Mouse (Mus musculus): ENCODE measurements around the gene Ctsw. TPM values are rescaled to one million over a fixed set of nuclear protein-coding genes. Genes with fewer than 3 reads are reported as not detected.
A peak's percentile ranks its signal among the peaks of the same experiment; 100 is the strongest.

The Ctsw gene
- total RNA-seq, 2 experiments from 2014 or later: 0.16 TPM; not detected in 1

DNA sequence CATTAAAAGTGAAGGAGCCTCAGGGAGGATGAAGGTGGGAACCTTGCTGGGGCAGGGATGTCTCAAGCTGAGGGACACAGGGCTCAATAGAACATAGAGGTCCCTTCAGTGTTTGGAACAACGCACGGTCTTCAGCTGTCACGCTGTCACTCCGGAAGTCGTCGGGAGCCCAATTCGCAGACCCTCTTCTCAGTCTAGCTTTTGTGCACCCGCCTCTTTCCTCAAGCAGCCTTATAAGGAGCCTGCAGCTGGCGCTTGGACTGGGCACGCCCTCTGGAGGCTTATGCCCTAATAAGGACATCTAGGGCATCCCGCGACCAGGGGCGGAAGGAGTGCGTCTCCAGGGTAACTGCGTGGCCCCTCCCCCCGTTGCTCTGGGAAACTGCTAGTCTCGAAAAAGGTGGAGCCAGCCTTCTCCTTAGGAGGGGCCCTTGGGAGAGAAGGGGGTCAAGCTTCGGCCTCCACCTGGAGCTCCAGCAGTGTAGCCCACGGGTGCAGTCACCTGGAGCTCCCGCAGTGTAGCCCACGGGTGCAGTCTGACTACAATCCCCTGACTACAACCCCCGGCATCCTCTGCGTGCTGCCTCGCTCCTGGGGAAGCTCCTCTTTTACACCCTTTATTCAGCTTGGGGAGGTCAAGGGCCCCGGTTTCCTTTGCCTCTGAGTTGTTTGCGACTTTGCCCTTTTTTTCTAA lies 20.7 kb upstream of the Ctsw start:
- peak; percentile 90 to 97 for DNase-seq (ENCODE audit: low spot score in 2 of 2)

DNA sequence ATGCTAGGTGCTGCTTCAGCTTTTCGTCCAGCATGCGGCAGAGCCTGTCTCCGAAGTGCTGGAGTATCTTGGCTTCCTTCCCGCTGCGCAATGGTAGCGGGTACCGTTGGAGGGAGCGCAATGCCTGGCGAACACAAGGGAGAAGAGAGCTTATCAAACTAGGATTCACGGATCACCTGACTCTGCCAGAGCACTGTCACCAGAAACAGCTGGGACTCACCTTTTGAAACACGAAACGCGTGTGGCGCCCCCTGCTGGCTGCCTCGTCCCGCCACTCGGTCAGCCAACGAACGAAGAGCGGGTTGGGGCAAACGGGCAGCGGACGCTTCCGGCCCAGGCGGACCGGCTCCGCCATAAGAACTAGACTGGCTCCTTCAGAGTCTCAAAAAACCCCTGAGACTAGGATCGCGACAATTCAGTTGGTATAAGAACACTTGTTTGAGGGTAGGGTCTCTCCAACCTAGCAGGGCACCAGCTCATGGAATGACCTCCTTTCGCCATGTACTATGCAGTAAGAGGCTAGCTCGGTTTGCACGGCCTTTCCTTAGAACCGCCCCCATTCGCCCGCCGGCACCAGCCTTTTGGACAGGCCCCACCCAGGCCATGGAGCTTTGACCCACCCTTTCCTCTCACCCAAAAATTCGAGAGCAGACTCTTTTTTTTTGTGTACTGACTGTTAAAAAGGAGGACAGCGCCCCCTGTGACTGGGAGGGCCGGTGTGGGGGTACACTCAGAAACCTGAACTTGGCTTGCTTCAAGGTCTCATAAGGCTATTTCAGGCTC lies 19.7 kb upstream of the Ctsw start, which contains the start of gene Mus81:
Gene Mus81 (minus strand): TSS at position 635 of the 783 bp plus-strand sequence.
- DNase-seq (ENCODE audit: low spot score in 2 of 2): peak; percentile 89 to 96

DNA sequence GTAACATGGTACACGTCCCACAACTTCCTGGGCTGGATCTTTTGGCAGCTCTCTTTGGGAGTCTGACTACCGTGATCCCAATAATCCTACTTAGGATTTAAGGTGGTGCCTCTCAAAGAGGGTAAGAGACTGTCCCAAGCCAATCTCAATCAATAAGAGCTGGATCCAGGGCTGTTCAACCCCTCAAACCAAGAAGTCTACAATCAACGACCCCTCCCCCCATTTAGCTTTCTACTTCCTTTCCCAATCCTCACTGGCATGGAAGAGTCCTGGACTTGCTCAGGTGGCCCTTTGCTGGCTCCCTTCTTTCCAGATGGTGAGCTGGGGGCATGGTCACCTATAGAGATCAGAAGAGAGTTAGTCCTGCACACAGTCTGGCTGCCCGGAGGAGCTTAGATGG lies 18.5 kb upstream of the Ctsw start:
- no peak for DNase-seq (ENCODE audit: low spot score in 2 of 2)

DNA sequence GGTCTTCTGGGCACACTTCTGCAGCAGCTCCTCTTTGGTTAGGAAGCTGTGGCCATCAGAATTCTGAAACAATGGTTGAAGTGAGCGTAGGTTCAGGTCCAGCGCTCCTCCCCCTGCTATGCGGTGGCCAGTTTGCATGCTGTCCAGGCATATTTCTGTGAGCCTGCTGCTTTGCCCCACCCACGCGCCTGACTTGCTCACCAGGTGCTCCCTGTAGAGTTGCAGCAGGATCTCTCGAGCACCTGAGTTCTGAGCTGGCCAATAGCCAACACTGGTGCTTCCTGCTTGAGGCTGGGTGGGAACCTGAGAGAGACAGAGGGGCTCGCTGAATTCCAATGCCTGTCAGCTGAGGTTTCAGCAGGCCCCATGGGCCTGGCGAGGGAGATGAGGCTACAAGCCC lies 18.0 kb upstream of the Ctsw start:
- DNase-seq (ENCODE audit: low spot score in 2 of 2): no peak

DNA sequence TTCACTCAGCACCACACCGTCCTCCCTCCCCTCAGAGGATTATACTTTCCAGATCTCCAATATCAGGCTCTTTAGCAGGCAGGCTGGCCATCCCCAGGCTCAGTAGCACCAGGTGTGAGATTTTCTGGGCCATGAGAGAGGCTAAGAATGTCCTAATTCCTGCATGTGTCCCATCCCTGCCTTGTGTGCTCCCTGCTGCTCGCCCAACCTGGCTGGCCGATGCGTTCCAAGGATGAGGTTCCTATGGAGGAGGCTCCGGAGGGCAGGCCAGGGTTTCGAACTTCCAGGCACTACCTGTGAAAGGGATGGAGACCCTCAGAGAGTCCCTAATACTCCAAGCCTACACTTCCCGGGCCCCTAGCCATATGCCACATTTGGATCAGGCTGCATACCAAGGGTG lies 17.5 kb upstream of the Ctsw start:
- DNase-seq (ENCODE audit: low spot score in 2 of 2): no peak

DNA sequence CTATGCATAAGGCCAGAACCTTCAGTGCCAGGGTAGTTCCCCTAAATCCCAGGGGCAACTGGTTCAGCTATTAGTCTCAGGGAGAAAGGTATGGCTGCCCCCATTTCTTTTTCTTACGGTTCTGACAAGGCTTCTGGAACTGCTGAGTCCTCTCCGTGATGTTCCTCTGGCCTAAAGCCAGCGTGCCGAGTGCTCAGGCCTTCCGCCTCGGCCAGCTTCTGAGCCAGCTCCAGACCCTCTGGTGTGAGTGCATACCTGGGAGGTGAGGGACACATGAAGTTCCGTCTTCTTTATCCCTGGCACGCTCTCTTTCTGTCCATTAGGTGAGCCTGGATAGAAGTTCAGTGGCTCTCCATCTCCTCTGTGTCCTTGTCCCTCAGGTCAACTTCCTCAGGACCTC lies 17.1 kb upstream of the Ctsw start:
- no peak for DNase-seq (ENCODE audit: low spot score in 2 of 2)

DNA sequence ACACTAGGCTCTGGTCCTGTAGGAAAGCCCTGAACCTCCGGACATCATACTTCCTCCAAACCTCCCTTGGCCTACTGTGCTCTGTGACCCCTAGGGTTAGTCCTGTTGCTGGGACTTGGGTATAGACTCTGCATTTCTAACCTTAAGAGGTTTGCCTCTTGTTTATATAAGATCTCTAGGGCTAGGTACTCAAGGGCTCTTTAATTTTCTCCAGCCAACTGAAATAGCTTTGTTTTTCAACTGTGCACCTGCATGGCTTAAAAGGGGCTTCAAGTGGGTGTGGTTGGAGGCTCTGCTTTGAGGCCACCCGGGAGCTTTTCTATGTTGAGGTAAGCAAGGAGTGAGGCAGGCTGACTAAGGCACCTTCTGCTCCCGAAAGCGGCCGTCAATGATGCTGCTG lies 16.2 kb upstream of the Ctsw start:
- no peak for DNase-seq (ENCODE audit: low spot score in 2 of 2)

DNA sequence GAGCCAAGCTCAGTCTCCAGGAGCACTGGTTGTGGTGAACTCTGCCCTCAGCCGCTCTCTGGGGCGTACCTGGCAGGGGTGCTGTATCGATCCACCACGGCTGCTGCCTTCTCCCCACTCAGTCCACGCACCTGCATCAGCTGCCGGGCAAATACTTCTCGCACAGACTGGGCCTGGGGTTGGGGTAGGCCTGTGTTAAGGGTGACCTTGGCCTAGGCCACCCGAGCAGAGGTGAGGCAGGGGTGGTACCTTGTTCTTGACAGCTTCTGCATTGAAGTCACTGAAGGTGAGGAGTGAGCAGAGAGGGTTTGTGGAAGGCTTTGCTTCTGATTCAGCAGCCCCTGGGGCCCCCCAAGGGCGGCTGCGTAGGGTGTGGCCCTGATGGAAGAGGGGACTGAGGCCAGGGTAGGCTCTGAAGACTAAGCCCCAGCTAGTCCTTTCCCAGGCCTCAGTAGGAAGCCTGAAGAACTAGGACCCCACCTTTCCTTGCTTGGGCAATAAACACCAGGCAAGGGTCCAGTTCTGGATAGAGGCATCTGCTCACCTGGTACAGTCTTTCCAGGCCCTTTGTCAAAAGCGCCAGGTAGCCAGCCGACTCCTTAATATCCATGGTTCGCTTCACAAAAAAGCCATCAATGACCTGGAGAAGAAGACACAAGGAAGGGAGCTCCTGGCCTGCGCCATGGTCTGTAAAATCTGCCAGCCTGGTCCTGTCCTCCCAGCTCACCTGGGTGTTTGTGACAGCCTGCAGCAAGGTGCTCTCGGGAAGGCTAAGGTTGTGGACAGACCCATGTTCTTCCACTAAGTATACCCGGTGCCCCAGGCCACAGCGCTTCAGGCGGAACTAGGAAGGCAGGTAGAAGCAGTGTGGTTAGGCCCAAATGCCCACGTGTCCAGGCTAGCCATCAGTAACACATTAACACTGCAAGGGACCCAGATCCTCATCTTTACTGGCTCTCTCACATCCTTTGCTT lies 15.4 kb upstream of the Ctsw start:
- DNase-seq (ENCODE audit: low spot score in 2 of 2): no peak

DNA sequence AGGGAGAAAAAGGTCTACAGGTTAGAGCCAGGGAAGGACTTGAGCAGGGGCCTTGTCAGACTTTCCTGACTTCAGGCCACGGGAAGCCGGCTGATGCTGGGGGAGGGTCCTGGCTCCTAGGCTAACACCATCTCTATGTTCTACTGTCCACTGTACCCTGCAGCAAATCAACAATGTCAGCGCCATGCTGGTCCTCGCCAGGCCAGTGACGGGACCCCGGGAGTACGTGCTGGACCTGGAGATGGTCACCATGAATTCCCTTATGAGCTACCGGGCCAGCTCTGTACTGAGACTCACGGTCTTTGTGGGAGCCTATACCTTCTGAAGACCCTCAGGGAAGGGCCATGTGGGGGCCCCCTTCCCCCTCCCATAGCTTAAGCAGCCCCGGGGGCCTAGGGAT lies 13.1 kb upstream of the Ctsw start:
- no peak for DNase-seq (ENCODE audit: low spot score in 2 of 2)

DNA sequence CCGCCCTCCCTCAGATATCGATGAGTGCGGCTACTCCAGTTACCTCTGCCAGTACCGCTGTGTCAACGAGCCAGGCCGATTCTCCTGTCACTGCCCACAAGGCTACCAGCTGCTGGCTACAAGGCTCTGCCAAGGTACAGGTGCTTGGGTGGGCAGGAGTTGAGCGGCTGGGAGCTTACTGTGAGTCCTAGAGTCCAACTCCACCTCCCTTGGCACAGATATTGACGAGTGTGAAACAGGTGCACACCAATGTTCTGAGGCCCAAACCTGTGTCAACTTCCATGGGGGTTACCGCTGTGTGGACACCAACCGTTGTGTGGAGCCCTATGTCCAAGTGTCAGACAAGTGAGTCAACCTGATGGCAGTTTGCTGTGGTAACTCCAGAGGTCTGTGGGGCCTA lies 11.7 kb upstream of the Ctsw start:
- no peak for DNase-seq (ENCODE audit: low spot score in 2 of 2)

DNA sequence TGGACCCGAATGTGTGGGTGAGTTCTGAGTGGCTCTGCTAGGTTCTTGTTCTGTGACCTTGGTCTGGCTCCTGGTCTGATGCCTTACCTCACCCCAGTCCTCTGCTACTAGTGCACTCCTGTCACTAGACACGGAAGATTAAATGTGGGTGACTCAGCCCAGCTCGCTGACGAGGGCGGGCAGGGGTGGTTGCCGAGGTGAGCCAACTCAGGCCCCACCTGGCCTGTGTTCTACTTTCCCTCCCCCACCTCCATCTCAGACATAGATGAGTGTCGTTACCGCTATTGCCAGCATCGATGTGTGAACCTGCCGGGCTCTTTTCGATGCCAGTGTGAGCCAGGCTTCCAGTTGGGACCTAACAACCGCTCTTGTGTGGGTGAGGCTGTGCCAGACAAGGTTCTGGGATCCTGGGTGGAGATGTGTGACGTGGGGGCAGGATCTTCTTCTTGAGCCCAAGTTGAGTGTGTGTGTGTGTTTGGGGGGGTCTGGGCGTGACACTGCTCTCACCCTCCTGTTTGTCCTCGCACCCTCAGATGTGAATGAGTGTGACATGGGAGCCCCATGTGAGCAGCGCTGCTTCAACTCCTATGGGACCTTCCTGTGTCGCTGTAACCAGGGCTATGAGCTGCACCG lies 9.5 kb upstream of the Ctsw start:
- no peak for DNase-seq (ENCODE audit: low spot score in 2 of 2)

DNA sequence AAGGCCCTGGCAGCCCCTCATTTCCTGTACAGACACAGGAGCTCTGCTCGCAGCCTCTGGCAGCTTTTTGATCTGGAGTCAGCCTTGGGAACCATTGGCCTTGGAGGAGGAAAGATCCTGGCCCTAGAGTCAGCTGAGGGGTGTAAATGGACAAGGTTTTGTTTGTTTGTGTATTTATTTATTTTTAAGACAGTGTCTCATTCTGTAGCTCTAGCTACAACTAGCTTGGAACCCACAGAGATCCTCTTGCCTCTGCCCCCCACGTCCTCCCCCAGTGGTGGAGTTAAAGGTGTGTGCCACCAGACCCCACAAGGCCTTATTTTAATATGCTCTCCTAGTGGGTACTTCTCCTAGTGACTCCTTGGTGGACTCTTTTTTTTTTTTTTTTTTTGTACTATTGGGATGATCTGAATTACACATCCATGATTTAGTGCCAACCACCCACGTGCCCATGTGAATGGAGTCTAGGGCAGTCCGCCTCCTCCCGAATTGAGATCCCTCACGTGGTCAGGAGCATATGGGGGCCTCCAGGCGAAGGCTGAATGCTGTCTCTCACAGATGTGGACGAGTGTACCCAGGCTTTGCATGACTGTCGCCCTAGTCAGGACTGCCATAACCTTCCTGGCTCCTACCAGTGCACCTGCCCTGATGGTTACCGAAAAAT lies 8.8 kb upstream of the Ctsw start:
- DNase-seq (ENCODE audit: low spot score in 2 of 2): no peak

DNA sequence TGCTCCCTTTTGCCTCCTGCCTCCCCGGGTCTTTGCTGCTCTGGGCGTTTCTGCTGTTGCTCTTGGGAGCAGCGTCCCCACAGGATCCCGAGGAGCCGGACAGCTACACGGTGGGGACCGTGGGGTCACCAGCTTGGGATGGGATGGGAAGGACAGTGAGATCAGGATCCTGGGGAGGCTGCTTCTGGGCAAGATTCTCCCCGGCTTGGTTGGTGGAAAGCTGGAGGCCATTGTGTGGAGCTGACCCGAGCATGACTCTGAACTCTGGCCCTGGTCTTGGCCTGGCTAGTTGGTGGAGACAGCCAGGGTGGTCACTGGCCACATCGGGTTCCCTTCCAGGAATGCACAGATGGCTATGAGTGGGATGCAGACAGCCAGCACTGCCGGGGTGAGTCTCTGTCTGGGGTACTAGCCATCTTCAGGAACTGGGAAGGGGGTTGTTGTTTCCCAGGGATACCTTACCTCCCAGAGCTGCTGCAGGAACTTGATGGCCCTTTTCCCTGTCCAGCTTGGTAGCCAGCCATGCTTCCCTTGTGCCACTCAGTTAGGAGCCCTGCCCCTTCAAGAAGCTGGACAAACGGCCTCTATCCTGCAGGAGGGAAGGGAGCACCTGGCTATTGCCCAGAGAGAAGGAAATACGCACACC lies 6.9 kb upstream of the Ctsw start:
- DNase-seq (ENCODE audit: low spot score in 2 of 2): no peak

DNA sequence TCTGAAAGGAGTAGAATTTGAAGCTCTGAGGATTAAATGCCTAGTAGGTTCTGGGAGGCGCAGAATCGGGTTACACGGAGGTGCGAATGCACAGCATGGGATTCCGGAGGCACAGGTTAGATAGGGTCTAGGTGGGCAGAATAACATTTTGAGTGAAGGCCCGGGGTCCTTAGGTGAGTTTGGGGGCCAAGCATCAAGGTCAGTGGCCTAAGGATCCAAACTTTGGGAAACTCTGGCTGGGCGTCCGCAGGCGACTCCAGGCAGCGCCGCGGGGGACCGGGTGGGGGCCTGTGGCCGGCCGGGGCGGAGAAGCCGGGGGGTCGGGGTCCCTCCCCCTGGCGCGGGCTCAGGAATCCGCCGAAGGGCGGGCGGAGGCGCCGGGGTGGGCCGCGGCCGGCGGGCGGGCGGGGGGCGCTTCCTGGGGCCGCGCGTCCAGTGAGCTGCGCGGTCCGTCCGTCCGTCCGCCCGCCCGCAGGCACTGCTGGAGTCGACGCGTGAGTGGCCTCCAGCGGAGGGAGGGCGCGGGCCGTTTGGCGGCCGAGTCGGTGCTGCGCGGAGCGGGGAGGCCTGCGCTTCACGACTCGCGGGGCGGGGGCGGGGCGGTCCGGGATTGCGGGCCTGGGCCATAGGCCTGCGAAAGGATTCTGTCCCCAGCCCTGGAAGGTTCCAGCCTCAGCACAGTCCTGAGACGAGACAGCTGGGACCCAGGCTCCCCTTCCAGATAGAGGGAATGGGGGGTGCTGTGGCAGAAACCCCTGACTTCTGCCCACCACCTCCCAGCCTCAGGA lies 6.2 kb upstream of the Ctsw start:
- DNase-seq (ENCODE audit: low spot score in 2 of 2): peak; percentile 70 to 74

DNA sequence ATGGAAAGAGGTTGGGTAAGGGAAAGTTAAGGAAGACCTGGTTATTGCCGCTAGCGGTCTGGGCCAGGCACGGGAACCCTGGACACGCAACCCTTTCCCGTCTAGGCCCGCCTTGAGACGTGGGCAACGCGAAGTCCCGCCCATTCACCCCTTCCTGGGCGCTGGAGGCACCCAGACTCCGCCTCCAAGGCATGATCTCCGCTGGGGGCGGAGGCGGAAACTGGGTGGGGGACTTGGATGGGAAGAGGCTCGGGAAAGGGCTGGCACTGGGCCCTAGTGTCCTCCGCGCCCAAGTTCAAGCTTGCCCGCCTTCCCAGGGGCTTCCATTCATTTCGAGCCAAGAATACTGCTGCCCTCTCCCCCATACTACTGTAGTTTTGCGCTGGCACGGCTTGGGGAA lies 5.4 kb upstream of the Ctsw start, which contains the start of gene Efemp2:
Gene Efemp2 (plus strand): TSS at position 235 of the 400 bp plus-strand sequence.
- peak; percentile 67 to 76 for DNase-seq (ENCODE audit: low spot score in 2 of 2)

DNA sequence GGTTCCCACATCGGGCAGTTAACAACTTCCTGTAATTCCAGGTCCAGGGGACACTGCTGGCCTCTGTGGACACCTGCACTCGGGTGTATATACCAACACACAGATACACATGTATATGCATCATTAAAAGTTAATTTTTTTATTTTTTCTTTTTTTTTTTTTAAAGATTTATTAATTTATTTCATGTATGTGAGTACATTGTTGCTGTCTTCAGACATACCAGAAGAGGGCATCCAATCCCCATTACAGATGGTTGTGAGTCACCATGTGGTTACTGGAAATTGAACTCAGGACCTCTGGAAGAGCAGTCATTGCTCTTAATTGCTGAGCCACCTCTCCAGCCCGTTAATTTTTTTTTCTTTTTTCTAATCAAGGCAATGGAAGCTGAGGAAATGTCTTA lies 4.5 kb upstream of the Ctsw start:
- DNase-seq (ENCODE audit: low spot score in 2 of 2): no peak

DNA sequence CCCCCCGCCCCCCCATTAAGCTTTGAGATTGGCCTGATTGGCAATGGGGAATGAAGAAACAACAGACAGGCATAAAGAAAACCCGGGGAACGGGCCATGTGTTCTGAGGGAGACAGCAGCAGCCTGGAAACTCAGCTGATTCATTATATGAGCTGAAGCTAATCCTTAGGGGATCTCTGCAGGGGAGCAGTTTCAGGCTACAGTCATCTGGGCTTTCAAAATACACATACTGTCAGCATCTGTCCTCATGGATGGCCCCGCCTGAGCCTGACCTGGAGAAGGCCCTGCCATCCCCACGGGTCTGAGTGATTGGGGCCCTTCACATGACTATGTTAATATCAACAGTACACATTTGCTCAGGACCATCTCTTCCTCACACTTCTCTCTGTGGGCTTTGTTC lies 3.5 kb upstream of the Ctsw start:
- no peak for DNase-seq (ENCODE audit: low spot score in 2 of 2)

DNA sequence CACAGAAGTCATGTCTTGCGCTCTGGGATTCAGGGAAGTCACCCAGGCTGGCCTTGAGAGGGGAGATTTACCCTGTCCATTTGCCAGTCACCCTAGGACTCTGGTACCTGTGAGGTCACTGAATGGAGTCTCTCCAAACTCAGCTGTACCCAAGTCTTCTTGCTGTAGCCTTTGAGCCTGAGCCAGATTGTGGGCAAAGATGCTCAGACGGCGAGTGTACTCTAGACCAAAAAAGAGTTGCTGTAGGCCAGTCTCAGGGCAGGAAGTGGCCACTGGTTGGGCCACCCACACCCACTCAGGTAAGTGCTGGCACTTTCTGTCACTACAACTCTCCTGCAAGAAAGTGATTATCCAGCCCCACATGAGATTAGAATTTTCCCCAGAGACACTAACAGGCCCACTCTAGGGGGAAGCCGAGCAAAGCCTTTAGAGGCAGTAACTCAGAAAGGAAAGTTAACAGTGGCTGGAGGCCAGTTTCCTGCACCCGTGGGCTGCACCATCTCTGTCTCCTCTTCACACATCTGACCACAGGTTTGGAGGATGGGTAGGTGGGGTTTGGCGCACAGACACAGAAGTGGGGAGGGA lies 1.3 kb downstream of the Ctsw start:
- DNase-seq (ENCODE audit: low spot score in 2 of 2): no peak

DNA sequence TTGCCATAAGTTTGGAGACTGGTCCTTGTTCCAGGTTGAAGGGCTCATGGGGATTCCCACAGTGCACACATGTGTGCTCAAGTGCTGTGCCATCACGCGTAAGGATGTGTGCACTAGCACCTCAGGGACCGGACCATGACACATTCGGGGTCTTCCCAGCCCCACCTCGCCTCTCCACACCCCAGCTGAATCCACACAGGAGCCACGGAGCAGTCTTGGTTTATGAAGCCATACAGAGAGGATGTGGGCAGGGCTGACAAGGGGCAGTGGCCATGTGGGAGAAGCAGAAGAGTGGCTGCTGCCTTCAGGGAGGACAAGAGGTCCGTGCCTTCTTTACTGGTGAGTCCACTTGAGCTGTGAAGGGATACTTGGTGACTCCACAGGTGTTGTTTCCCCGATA lies 3.3 kb downstream of the Ctsw start:
- DNase-seq (ENCODE audit: low spot score in 2 of 2): no peak
